Mouse (Mus musculus) embryonic facial prominence, embryonic 12.5 days (tissue): Measurements from ENCODE around the gene Gm20538. TPM values are rescaled to one million over a fixed set of nuclear protein-coding genes. Genes with fewer than 3 reads are reported as not detected.
A peak's percentile ranks its signal among the peaks of the same experiment; 100 is the strongest.

ENCODE experiments used
- ATAC-seq: fragments of 200-750 bp; cut with Nextera tagmentation; 2 replicates; pipeline ENCODE4 v1.8.0; 2017; ENCODE audit not compliant: insufficient number of reproducible peaks, insufficient read depth, low FRiP score, low TSS enrichment
- H3K27ac ChIP-seq: fragments of 300-500 bp; sonication (generic); 2 replicates; pipeline ENCODE4 v1.5.1; 2016; ENCODE audit warnings: mild to moderate bottlenecking
- H3K27me3 ChIP-seq: fragments of 300-500 bp; sonication (generic); 2 replicates; pipeline ENCODE4 v1.6.1; 2016; ENCODE audit warnings: mild to moderate bottlenecking, moderate library complexity
- H3K36me3 ChIP-seq: fragments of 300-500 bp; sonication (generic); 2 replicates; pipeline ENCODE4 v1.6.1; 2016; ENCODE audit warnings: mild to moderate bottlenecking
- H3K4me1 ChIP-seq: fragments of 300-500 bp; sonication (generic); 2 replicates; pipeline ENCODE4 v1.6.1; 2016
- H3K4me2 ChIP-seq: fragments of 300-500 bp; sonication (generic); replicated peaks from 2 replicates; pipeline ENCODE4 v1.6.1; 2016; ENCODE audit warnings: mild to moderate bottlenecking, moderate library complexity
- H3K4me3 ChIP-seq: fragments of 300-500 bp; sonication (generic); 2 replicates; pipeline ENCODE4 v1.5.1; 2016; ENCODE audit warnings: mild to moderate bottlenecking
- H3K9ac ChIP-seq: fragments of 300-500 bp; sonication (generic); 2 replicates; pipeline ENCODE4 v1.6.1; 2016; ENCODE audit warnings: mild to moderate bottlenecking, moderate library complexity
- H3K9me3 ChIP-seq: fragments of 300-500 bp; sonication (generic); 2 replicates; pipeline ENCODE4 v1.6.1; 2016; ENCODE audit warnings: mild to moderate bottlenecking, moderate library complexity
- WGBS: fragments of 180-500 bp; shearing (Covaris S2); methylation state at CpG from one replicate; pipeline ENCODE4 v1.1.7; 2016; 5-methylcytosine and 5-hydroxymethylcytosine counted together
- polyA plus RNA-seq: library from polyadenylated mRNA; unstranded; fragments of >200 nt; fragmentation: Nextera tagmentation; extraction: Ambion mirVana; gene quantifications from 2 replicates; pipeline ENCODE4 v1.2.1, GENCODE M21; 2016

Gene Gm20538
- polyA plus RNA-seq, 1 experiment from 2014 or later = not detected

- 81% methylated on average over 9 of the region's 9 CpGs for WGBS
- Histone ChIP-seq H3K9me3 (no peaks in the 10 kb centered on the region), H3K4me2 (no peak overlapping the region), H3K4me1 (no peaks in the 10 kb centered on the region), H3K27me3 (no peaks in the 10 kb centered on the region), H3K36me3 (no peaks in the 10 kb centered on the region), H3K27ac (no peak overlapping the region), H3K9ac (no peak overlapping the region), H3K4me3 (no peak overlapping the region)
- ATAC-seq = no peak
Observed at GRCm38 (mm10) chr19:44525551-44526205, 27.0 kb downstream of the Gm20538 start.

DNA sequence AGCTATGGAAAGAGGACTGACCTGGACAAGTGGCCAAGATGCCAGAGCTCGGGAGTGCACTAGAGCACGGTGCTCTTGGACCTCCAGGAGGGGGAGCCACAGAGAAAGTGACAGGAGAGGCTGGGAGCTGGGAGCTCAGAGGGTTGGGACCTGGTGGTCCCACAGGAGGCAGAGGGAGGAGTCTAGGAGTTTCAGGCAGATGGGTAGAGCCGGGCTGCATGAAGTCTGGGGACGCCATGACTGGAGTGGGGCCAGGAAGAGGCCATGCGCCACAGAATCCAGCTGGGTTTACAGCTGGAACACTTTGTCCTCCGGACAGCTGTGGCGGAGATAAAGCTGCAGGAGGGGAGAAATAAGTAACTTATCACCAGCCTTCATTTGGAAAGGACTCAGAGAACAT lies 33.5 kb downstream of the Gm20538 start:
- H3K27me3 ChIP-seq = peaks cover 54% of the 10 kb centered on the region
- no peak overlapping the region for H3K4me2 ChIP-seq
- H3K4me1 ChIP-seq = peaks cover 8% of the 10 kb centered on the region; the same call in 1 of the 2 replicates
- WGBS = 19% methylated on average over 7 of the region's 7 CpGs
- no peak for ATAC-seq
- H3K36me3 ChIP-seq = no peaks in the 10 kb centered on the region
- no peak overlapping the region for H3K9ac ChIP-seq
- H3K27ac ChIP-seq = no peak overlapping the region
- no peaks in the 10 kb centered on the region for H3K9me3 ChIP-seq
- no peak overlapping the region for H3K4me3 ChIP-seq

DNA sequence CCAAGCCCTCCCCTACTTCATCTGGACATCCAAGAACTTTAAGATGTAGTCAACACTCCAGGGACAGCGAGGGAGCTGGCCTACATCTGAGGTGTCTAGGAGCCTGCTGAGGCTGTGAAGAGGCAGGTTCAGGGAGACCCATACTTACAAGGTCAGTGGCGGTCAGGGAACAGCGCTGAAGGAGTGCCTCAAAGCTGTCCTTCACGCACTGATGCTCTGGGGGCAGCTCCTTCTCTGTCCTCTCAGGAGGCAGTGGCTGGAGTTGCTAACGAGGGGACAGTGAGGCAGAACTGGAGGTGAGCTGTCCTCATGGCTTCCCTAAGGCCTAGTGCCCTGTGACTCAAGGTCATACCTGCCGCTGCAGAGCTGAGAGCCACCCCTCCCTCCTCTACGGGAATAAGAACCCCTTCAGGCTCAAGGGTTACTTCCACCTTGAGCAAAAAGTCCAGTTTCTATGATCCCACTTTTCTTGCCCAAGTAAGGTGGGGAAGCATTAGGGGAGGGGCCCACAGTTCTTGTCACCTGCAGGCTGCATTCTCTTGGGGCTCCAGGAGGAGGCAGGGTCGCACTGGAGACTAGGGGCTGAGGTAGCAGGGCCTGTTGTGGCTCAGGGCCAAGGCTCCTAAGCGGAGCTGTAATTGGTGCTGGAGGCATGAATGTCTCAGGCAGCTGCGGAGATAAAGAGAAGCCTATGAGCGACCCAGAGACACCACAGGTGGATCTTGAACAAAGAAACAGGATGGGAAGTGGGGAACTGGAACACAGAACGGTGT lies 34.4 kb downstream of the Gm20538 start:
- H3K4me2 ChIP-seq = no peak overlapping the region
- H3K27ac ChIP-seq = no peak overlapping the region
- peaks cover 64% of the 10 kb centered on the region for H3K27me3 ChIP-seq
- H3K4me3 ChIP-seq = no peak overlapping the region
- no peak overlapping the region for H3K9ac ChIP-seq
- no peaks in the 10 kb centered on the region for H3K9me3 ChIP-seq
- peaks cover 10% of the 10 kb centered on the region for H3K4me1 ChIP-seq
- ATAC-seq = no peak
- 49% methylated on average over 12 of the region's 12 CpGs for WGBS
- H3K36me3 ChIP-seq = no peaks in the 10 kb centered on the region

- Histone ChIP-seq H3K27me3 (peaks cover 87% of the 10 kb centered on the region), H3K4me2 (no peak overlapping the region), H3K9ac (no peak overlapping the region), H3K9me3 (no peaks in the 10 kb centered on the region), H3K36me3 (no peaks in the 10 kb centered on the region), H3K4me3 (no peak overlapping the region), H3K4me1 (peaks cover 27% of the 10 kb centered on the region), H3K27ac (no peak overlapping the region)
- WGBS = 43% methylated on average over 6 of the region's 6 CpGs
- no peak for ATAC-seq
Observed at GRCm38 (mm10) chr19:44515769-44516168, 36.9 kb downstream of the Gm20538 start.

DNA sequence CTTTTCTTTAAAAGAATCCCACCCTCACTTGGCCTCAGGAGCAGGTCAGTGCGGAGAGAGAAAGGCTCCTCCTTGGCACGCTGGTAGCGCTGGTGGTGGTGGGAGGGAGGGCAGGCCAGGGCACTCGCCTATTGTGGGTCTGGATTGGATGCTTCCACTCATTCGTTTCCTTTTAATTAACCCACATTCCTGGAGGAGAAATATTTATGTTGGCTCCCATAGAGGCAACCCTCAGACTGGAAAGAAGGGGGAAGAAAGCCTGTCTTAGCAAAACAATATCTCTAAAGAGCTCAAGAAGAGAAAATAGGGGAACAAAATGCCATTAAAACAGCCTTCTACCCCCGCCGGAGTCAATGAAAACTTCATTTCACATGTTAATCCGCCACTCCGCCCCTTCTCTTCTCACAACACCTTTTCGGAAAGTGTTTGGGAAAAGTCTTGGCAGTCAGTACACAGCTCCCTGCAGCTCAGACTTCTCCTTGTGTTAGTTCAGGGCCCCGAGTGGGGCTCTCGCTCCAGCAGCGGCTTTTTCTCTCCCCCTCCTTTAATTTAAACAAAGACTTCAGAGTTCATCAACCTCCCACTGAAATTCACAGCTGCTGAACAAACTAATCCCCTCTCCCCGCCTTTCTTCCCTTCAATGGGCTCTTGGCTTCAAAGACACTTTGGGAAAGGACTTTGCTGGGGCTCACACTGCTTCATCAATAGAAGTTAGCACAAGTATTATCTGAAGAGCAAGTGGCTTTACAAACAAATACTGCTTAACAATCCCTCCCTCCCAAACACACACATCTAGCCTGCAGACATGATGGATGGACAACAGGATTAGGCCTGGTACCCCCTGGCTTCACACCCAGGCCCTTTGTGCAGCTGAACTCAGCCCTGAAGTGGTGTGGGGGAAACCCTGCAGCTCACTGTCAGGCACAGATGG lies 37.8 kb downstream of the Gm20538 start:
- Histone ChIP-seq H3K4me2 (no peak overlapping the region), H3K27ac (no peak overlapping the region), H3K9me3 (no peaks in the 10 kb centered on the region), H3K4me3 (no peak overlapping the region), H3K36me3 (no peaks in the 10 kb centered on the region), H3K27me3 (peaks cover 94% of the 10 kb centered on the region), H3K9ac (no peak overlapping the region), H3K4me1 (peaks cover 31% of the 10 kb centered on the region)
- 9% methylated on average over 14 of the region's 14 CpGs for WGBS
- ATAC-seq = no peak

DNA sequence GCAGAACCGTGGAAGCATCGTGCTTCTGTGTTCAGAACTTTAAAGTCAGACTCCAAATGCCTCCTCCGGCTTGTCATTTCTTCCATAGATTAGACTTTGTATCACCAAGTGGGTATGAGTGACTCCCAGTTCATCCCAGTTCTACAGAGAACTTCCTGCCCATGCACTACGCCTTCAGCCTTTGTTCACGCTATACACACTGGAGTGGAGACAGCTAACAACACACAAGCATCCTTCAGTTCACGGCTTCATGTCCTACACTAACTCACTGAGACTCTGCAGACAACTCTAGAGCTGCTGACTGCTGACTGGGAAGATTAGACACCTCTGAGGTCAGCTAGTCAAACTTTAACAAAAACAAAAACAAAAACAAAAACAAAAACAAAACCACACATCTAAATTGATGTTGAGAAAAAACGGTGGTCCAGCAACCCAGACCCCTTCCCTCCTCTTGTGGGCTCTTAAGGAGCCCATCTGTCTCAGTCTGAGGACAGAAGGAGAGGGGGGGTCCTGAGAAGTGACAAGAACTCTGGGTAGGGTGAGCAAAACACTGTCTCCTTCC lies 38.6 kb downstream of the Gm20538 start:
- no peak for ATAC-seq
- H3K9me3 ChIP-seq = no peaks in the 10 kb centered on the region
- H3K4me3 ChIP-seq = no peak overlapping the region
- H3K27me3 ChIP-seq = peaks cover 98% of the 10 kb centered on the region
- no peaks in the 10 kb centered on the region for H3K36me3 ChIP-seq
- WGBS = 17% methylated on average over 7 of the region's 7 CpGs
- H3K27ac ChIP-seq = no peak overlapping the region
- H3K4me2 ChIP-seq = no peak overlapping the region
- peaks cover 31% of the 10 kb centered on the region for H3K4me1 ChIP-seq
- H3K9ac ChIP-seq = no peak overlapping the region

- Histone ChIP-seq H3K9ac (no peak overlapping the region), H3K4me2 (no peak overlapping the region), H3K27me3 (peaks cover 96% of the 10 kb centered on the region), H3K36me3 (no peaks in the 10 kb centered on the region), H3K27ac (no peak overlapping the region), H3K4me3 (no peak overlapping the region), H3K9me3 (no peaks in the 10 kb centered on the region), H3K4me1 (peaks cover 31% of the 10 kb centered on the region)
- 11% methylated on average over 11 of the region's 11 CpGs for WGBS
- no peak for ATAC-seq
Observed at GRCm38 (mm10) chr19:44513054-44513833, 39.4 kb downstream of the Gm20538 start.

GRCm38 (mm10) chr19:44512601-44513000 lies 40.0 kb downstream of the Gm20538 start:
- Histone ChIP-seq H3K9me3 (no peaks in the 10 kb centered on the region), H3K4me3 (no peak overlapping the region), H3K4me2 (no peak overlapping the region), H3K9ac (no peak overlapping the region), H3K36me3 (no peaks in the 10 kb centered on the region), H3K27me3 (peaks cover 89% of the 10 kb centered on the region), H3K27ac (no peak overlapping the region), H3K4me1 (peaks cover 31% of the 10 kb centered on the region)
- no peak for ATAC-seq
- 20% methylated on average over 5 of the region's 5 CpGs for WGBS

DNA sequence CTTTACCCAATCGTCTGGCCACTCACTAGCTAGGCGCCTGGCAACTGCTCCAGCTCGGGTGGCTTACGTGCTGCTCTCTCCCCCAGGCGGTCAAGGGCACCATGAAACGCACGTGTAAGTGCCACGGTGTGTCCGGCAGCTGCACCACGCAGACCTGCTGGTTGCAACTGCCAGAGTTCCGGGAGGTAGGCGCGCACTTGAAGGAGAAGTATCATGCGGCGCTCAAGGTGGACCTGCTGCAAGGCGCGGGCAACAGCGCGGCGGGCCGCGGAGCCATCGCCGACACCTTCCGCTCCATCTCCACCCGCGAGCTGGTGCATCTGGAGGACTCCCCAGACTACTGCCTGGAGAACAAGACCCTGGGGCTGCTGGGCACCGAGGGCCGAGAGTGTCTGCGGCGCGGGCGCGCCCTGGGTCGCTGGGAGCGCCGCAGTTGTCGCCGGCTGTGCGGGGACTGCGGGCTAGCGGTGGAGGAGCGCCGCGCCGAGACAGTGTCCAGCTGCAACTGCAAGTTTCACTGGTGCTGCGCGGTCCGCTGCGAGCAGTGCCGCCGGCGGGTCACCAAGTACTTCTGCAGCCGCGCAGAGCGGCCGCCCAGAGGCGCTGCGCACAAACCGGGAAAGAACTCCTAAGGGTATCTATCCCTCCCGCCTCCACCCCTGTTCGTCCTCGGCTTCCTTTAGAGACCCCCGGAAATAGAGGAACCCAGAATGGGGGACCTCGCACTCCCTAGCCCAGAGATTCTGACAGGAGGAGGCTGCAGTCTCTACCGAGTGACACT lies 41.0 kb downstream of the Gm20538 start:
- ATAC-seq = no peak; the same call in 1 of the 2 replicates
- H3K36me3 ChIP-seq = no peaks in the 10 kb centered on the region
- H3K4me1 ChIP-seq = peaks cover 31% of the 10 kb centered on the region
- H3K9me3 ChIP-seq = no peaks in the 10 kb centered on the region
- under 1% methylated on average over 66 of the region's 66 CpGs for WGBS
- peak overlapping the region; percentile 43 for H3K4me3 ChIP-seq
- no peak overlapping the region for H3K27ac ChIP-seq
- peak overlapping the region; percentile 31; the same call in 1 of the 2 replicates for H3K9ac ChIP-seq
- H3K27me3 ChIP-seq = peaks cover 88% of the 10 kb centered on the region
- peak overlapping the region; percentile 89 for H3K4me2 ChIP-seq

- H3K4me1 ChIP-seq = peaks cover 31% of the 10 kb centered on the region
- peak overlapping the region; percentile 89; the same call in 1 of the 2 replicates for H3K4me2 ChIP-seq
- H3K27ac ChIP-seq = no peak overlapping the region
- H3K9ac ChIP-seq = no peak overlapping the region
- H3K36me3 ChIP-seq = no peaks in the 10 kb centered on the region
- peaks cover 81% of the 10 kb centered on the region for H3K27me3 ChIP-seq
- H3K4me3 ChIP-seq = peak overlapping the region; percentile 43
- ATAC-seq = no peak
- WGBS = 3% methylated on average over 12 of the region's 12 CpGs
- no peaks in the 10 kb centered on the region for H3K9me3 ChIP-seq
Observed at GRCm38 (mm10) chr19:44510534-44511175, 42.0 kb downstream of the Gm20538 start.
